Mouse (Mus musculus) G1E-ER4 (cell line): ENCODE measurements around the gene Pikfyve. TPM values are rescaled to one million over a fixed set of nuclear protein-coding genes. Genes with fewer than 3 reads are reported as not detected.

Experiments used
- GATA1 ChIP-seq: IDR thresholded peaks from one replicate; pipeline ENCODE4 v1.8.0; 2012; ENCODE audit warnings: low read length, inconsistent platforms
- polyA plus RNA-seq: library from polyadenylated mRNA; stranded (reverse); fragments of >175 nt; gene quantifications from 2 replicates; pipeline ENCODE4 v1.2.3, GENCODE M21; 2012

The Pikfyve gene
- polyA plus RNA-seq, 1 experiment, result 88.3 TPM

DNA sequence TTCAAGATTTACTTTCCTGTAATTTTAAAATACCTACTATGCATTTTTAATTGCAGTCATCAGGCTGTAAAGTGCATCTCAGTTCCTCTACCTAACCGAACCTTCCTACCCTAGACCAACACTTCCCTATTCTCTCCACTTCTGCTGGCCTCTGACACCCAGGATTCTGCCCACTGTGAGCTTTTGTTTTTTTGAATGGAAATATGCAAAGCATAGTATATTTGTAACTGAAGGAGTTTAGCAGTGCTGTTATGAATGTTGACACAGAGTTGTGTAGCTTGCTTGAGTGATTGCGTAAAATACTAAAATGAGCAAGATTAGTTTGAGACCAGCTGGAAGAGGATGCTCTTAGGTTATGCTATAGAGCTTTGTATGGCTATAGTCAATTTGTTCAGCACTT lies 41.2 kb downstream of the Pikfyve start:
- TF ChIP-seq GATA1, result no peak

DNA sequence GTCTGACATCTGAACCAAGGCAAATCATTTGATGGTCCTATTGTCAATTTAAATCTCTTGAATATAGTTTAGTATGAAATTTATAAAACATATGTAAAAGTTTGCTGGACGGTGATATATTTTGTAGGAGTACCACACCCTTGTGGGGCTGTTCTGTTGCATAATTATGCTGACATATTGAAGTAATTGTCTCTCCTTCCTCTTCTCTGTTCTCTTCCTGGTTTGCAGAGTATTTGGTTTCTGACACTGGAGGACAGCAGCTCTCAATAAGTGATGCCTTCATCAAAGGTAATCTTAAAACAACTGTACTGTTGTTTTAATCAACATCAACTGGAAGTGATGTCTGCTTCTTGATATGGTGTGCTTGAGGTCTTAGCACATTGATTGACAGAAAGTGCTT lies 44.1 kb downstream of the Pikfyve start:
- no peak for TF ChIP-seq GATA1

DNA sequence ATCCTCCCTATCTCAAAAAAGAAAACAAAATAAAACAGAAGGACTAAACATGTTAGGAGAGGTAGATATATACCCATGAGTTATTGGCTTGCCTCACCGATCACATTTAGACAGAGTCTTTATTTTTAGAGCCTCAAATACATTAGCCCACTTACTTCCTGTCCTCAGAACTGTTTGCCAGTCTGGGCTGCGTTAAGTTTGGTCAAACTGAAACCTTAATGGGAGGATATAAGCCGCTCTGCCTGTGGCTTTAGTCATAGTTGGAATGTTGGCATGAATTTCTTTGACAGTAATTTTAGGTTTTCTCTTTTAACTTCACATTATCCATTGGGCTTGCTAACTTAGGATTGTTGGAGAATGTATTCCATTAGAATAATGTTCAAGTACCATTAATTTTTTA lies 51.2 kb downstream of the Pikfyve start:
- TF ChIP-seq GATA1, result no peak

DNA sequence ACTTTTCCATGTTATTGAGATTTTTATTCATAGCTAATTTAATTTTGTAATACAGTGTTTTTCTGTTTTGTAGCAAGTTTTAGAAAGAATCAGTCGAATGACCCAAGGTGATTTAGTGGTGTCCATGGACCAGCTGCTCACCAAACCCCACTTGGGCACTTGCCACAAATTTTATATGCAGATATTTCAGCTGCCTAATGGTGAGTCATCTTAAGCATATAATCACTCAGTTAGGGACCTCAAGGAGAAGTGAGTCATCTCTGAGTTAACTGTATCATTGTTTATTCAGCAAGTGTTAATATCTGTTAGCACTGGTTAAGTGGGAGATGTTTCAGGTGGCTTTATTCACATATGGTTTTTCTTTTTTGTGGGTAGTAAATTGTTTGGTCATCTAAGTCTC lies 59.2 kb downstream of the Pikfyve start:
- TF ChIP-seq GATA1, result no peak

DNA sequence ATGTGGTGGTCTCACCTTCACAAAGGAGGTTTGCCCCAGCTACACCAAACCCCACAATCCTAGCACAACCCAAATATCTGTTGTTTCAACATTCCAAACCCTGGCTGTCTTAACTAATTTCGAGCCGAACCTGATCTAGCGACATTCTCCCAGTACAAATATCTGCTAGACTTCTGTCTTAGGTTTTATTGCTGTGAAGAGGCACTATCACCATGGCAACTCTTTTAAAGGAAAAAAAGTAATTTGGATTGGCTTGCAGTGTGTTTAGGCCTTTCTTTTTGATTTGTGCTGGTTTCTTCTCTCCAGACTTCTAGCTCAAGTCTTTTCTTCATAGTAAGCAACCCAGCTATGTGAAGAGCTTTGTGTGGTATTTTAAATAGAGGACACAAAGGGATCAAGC lies 94.0 kb downstream of the Pikfyve start:
- TF ChIP-seq GATA1, result no peak

DNA sequence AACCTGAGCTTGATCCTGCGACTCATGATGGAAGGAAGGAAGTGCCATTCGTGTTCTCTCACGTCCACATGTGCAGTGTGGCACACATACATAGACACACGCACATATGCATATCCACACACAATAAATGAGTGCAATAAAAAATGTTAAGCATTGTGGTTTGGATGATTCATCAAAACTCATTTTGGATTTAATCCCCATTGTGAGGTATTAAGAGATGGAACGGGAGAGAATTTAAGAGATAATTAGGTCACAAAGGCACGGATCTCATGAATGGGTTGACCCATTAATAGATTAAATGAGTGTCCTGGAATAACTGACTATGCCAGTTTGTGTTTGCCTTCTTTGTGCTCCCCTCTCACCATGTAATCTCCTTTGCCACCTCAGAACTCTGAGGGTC lies 95.3 kb downstream of the Pikfyve start, which contains the start of gene Pth2r:
Gene Pth2r, plus strand, starts transcription at position 301 of the 400 bp plus-strand sequence.
- TF ChIP-seq GATA1, result no peak

DNA sequence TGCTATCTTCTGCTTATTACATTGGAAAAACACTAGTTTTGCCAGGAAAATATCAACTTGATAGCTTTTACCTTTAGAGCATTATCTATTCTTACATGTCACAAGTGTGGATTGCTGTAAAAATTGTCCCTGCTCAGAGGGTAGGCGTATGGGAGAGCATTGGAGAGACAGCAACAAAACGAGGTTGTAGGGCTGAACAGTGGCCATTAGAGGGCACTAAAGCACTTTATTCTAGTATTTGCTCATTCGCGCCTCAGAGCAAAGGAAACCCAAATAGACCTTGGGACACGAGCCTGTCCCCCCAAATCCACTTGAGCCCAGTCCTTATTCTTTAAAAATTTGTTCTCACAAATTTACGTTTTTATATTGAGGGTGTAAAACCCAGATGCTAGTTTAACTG lies 96.3 kb downstream of the Pikfyve start:
- no peak for TF ChIP-seq GATA1

GRCm38 (mm10) chr1:65308476-65308875 lies 122.0 kb downstream of the Pikfyve start:
- no peak for TF ChIP-seq GATA1

- TF ChIP-seq GATA1, result no peak
Measured at GRCm38 (mm10) chr1:65311214-65311933, 124.9 kb downstream of the Pikfyve start.

GRCm38 (mm10) chr1:65312118-65312517 lies 125.6 kb downstream of the Pikfyve start:
- TF ChIP-seq GATA1, result no peak

- TF ChIP-seq GATA1, result no peak
Measured at GRCm38 (mm10) chr1:65312896-65313295, 126.4 kb downstream of the Pikfyve start.

- TF ChIP-seq GATA1, result no peak
Measured at GRCm38 (mm10) chr1:65314054-65315021, 127.9 kb downstream of the Pikfyve start.

DNA sequence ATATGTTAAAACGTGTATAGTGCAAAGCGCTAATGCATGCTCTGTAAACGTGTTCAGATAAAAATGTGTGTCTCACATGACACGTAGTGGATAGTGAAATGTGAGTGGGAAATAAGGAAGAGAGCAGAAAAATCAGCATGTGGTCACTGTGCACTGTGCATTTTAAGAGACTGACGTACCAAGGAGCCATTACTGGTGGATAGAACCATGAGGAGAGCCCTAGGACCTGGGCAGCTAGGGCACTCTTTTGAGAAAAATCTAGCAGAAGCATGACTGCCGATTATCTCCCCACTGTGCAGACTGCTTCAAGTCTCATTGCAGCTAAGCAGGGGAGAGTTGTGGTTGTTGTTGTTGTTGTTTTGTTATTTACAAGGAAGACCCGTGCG lies 128.5 kb downstream of the Pikfyve start:
- no peak for TF ChIP-seq GATA1

Other genes starting within 250 kb of the Pikfyve start
- gene Plekhm3, start 229.9 kb upstream of the Pikfyve start, polyA plus RNA-seq, result 1.8 and 2.0 TPM in 2 replicates
- not detected in 2 replicates for gene Akr1cl, start 153.9 kb upstream of the Pikfyve start, polyA plus RNA-seq
- not detected in 2 replicates for gene Cryge, start 135.5 kb upstream of the Pikfyve start, polyA plus RNA-seq
- gene Crygd, start 123.2 kb upstream of the Pikfyve start, polyA plus RNA-seq, result not detected in 2 replicates
- not detected in 2 replicates for gene Crygc, start 113.0 kb upstream of the Pikfyve start, polyA plus RNA-seq
- not detected in 2 replicates for gene Crygb, start 104.4 kb upstream of the Pikfyve start, polyA plus RNA-seq
- gene Cryga, start 83.3 kb upstream of the Pikfyve start, polyA plus RNA-seq, result not detected in 2 replicates
- gene Gm28845, start 67.1 kb upstream of the Pikfyve start, polyA plus RNA-seq, result not detected in 2 replicates
- not detected in 2 replicates for gene D630023F18Rik, start 63.5 kb upstream of the Pikfyve start, polyA plus RNA-seq
- gene Idh1, start 183 bp upstream of the Pikfyve start, polyA plus RNA-seq, result 1.1 and 1.2 TPM in 2 replicates
- gene Pth2r, start 95.4 kb downstream of the Pikfyve start, polyA plus RNA-seq, result not detected in 2 replicates